Mouse (Mus musculus) testis, adult 2 months (tissue): ENCODE measurements around the gene Prkce.

ENCODE experiments used
- CTCF ChIP-seq: fragments of 200-500 bp; IDR thresholded peaks from 2 replicates; pipeline ENCODE4 v1.5.1; 2012; ENCODE audit warnings: low read depth, mild to moderate bottlenecking, inconsistent platforms, low read length, moderate library complexity; ENCODE audit not compliant: control insufficient read depth, insufficient read depth, insufficient replicate concordance
- POLR2A ChIP-seq: fragments of 200-500 bp; IDR thresholded peaks from 2 replicates; pipeline ENCODE4 v1.6.1; 2012; ENCODE audit warnings: low read depth, mild to moderate bottlenecking, inconsistent platforms, low read length, moderate library complexity; ENCODE audit not compliant: control insufficient read depth

DNA sequence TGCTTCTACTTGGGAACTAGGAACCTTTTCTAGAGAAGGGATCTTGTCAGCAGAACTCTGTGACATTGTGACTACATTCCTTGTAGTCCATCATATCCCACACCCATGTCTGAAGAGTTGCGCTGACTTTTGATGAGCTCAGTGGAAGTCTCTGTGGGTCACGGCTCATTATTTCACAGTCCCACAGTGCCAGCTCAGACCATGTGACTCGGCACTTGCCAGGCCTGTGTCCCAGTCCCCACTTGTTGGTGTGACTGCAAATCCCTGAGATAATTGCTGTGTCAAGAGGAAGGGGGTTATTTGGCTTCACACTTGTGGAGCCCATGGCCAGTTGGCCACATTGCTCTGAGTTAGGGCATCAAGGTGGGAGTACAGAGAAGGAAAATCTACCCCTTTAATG lies 59.8 kb downstream of the Prkce start:
- TF ChIP-seq CTCF (no peak), POLR2A (no peak)
